Mouse (Mus musculus) embryonic stem cell, embryonic (primary cell): ENCODE data around the gene Pfdn5.

Source experiments
- CTCF ChIA-PET, 4 experiments: fragments of 300-600 bp in 2 of 4; fragments of 350-600 bp in 2 of 4; sonication (Branson Sonifier 250); formaldehyde crosslinking; loops; one replicate each; lab custom pipeline; 2022; ENCODE audit warnings: inconsistent platforms in 2 of 4; lab: Charles Lee
- POLR2A ChIA-PET, 4 experiments: fragments of 300-600 bp in 2 of 4; fragments of 350-600 bp in 2 of 4; sonication (Branson Sonifier 250); formaldehyde crosslinking; loops; one replicate each; lab custom pipeline; 2022; ENCODE audit warnings: antibody characterized with exemption in 4 of 4, inconsistent platforms in 1 of 4; lab: Charles Lee

Gene Pfdn5

DNA sequence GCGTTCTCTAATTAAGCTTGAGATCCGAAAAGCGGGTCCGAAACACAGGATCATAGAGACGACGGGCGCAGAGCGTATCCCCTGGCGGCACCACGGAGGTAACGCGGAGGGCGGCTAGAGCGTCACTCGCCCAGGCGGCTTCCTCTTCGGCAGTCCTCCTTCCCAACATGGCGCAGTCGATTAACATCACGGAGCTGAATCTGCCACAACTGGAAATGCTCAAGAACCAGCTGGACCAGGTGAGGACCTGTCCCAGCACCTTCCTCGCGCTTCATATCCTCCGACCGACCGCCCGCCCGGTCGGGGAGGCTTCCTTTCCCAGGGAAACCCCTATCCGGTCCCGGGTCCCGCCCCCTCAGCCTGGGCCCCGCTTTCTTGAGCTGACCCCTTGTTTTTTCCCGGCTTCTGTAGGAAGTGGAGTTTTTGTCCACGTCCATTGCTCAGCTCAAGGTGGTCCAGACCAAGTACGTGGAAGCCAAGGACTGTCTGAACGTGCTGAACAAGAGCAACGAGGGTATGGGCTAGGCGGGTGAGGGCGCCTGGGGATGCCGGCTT, at the start of gene Pfdn5:
Gene Pfdn5 (plus strand): TSS at position 95 of the 555 bp plus-strand sequence.
- CTCF ChIA-PET = interaction anchor here (0.6 to 1.5 kb wide), 17 partner anchors 9 to 345 kb away, joined by 3 to 6 read pairs (median 3); no protein-coding TSS in a partner anchor
- POLR2A ChIA-PET = interaction anchor here in 3 of 4 experiments (0.6 to 3.8 kb wide), 55 partner anchors 8 to 345 kb away, joined by 3 to 26 read pairs (median 4); partner anchors contain the start of genes Aaas (in 2 of the 3), Sp1 (in 2 of the 3), Spryd3 (in 2 of the 3) and Espl1 (in 1 of the 3)

DNA sequence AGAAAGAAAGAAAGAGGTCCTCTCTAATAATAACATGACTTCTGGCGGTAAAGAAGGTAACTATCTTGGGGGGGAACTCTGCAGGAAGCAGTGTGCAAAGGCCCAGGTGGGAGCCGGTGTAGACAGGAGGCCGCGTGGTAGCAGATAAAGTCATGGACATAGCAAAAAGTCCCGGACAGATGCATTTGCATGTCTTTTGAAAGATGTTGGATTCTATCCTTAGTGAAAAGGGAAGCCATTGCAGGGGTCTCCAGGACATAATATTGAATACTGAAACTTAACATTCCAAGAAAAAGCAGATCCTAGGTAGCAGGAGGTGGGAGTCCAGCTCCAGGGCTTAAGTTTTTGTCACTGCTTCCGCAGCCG, 47.2 kb upstream of the Pfdn5 start:
- ChIA-PET POLR2A (interaction anchor here (0.5 to 2.9 kb wide), 35 partner anchors 8 to 392 kb away, joined by 3 to 18 read pairs (median 6); partner anchors contain the start of genes Espl1 (in 2 of the 4), Sp1 (in 2 of the 4), Csad (in 1 of the 4) and Gm9918 (in 1 of the 4)), CTCF (interaction anchor here (0.6 to 2.7 kb wide), 11 partner anchors 16 to 763 kb away, joined by 3 to 10 read pairs (median 4); partner anchors contain the start of gene Tarbp2 (in 1 of the 4))

DNA sequence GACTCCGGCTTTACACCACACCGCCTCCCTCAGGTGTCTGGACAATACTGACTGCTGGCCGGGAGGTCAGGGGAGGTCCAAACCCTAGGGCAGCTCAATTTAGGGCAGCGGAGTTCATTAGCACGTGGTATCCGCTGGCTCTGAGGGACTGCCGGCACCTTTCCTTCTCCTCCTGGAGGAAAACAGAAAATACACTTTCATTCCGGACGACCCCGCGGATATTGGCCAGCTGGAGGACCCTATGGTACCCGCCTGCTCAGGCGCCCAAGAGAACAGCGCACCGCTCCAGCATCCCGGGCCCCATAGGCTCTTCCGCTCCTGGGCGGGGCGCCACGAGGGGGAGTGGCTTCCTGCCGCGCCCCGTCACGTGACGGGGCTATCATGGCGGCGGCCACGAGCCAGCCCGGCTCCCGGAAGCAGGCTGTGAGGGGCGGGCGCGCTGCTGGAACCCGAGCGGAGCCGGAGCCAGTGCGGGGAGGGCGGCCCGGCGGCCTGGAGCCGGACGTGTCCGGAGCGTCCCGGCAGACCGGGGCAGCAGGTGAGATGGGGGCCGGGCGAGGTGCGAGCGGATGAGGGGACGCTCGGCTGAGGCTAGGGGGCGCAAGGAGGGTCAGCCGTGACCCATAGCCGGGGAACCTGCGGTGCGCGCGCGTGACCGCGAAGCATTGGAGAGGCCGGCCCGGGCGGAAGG, 46.7 kb upstream of the Pfdn5 start, which contains the start of gene Mfsd5:
Gene Mfsd5 (plus strand): TSS at position 363 of the 691 bp plus-strand sequence.
- POLR2A ChIA-PET = interaction anchor here (0.5 to 2.9 kb wide), 59 partner anchors 9 to 392 kb away, joined by 3 to 18 read pairs (median 4); partner anchors contain the start of genes Espl1 (in 3 of the 4), Gm9918 (in 2 of the 4), Sp1 (in 2 of the 4) and Aaas (in 1 of the 4)
- CTCF ChIA-PET = interaction anchor here (0.6 to 2.7 kb wide), 12 partner anchors 14 to 762 kb away, joined by 3 to 10 read pairs (median 4); partner anchors contain the start of gene Tarbp2 (in 1 of the 4)

DNA sequence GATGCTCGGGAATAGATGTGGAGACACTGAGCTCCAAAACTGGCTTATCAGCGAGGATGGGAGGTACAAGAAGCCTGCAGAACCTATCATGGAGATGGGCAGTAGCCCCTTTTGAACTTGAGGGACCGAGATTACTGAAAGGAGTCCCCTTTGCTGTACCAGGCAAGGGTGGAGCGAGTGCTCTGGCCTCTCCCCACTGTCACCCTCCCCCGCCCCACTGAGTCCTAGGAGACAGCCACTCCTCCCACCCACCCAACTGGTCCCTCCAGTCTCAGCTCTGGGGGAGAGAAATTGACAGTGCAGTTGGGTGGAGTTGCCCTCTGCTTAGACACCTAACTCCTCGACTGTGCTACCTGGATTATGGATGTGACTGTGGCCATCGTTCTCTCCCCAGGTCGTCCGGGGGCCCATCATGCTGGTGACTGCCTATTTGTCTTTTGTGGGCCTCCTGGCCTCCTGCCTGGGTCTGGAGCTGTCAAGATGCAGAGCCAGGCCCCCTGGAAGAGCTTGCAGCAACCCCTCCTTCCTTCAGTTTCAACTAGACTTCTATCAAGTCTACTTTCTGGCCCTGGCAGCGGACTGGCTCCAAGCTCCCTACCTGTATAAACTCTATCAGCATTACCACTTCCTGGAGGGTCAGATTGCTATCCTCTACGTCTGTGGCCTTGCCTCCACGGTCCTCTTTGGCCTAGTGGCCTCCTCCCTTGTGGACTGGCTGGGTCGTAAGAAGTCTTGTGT, 46.0 kb upstream of the Pfdn5 start:
- CTCF ChIA-PET = interaction anchor here (0.5 to 2.7 kb wide), 16 partner anchors 14 to 1113 kb away, joined by 3 to 10 read pairs (median 4); partner anchors contain the start of genes Calcoco1 (in 1 of the 4) and Tarbp2 (in 1 of the 4)
- POLR2A ChIA-PET = interaction anchor here (0.5 to 2.9 kb wide), 60 partner anchors 9 to 307 kb away, joined by 3 to 18 read pairs (median 4); partner anchors contain the start of genes Espl1 (in 3 of the 4), Sp1 (in 3 of the 4), Aaas (in 1 of the 4) and Csad (in 1 of the 4)

DNA sequence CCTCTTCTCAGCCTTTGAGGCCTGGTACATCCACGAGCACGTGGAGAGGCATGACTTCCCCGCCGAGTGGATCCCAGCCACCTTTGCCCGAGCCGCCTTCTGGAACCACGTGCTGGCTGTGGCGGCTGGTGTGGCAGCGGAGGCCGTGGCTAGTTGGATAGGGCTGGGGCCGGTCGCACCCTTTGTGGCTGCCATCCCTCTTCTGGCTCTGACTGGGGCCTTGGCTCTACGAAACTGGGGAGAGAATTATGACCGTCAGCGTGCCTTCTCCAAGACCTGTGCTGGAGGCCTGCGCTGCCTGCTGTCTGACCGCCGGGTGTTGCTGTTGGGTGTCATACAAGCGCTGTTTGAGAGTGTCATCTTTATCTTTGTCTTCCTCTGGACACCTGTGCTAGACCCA, 45.3 kb upstream of the Pfdn5 start:
- ChIA-PET POLR2A (interaction anchor here in 3 of 4 experiments (0.5 to 2.9 kb wide), 28 partner anchors 8 to 277 kb away, joined by 3 to 18 read pairs (median 4); partner anchors contain the start of genes Espl1 (in 1 of the 3), Gm9918 (in 1 of the 3), Krt8 (in 1 of the 3) and Pfdn5 (in 1 of the 3)), CTCF (interaction anchor here in 2 of 4 experiments (0.6 to 2.7 kb wide), 6 partner anchors 40 to 446 kb away, joined by 3 to 10 read pairs (median 4); partner anchors contain the start of gene Tarbp2 (in 1 of the 2))

DNA sequence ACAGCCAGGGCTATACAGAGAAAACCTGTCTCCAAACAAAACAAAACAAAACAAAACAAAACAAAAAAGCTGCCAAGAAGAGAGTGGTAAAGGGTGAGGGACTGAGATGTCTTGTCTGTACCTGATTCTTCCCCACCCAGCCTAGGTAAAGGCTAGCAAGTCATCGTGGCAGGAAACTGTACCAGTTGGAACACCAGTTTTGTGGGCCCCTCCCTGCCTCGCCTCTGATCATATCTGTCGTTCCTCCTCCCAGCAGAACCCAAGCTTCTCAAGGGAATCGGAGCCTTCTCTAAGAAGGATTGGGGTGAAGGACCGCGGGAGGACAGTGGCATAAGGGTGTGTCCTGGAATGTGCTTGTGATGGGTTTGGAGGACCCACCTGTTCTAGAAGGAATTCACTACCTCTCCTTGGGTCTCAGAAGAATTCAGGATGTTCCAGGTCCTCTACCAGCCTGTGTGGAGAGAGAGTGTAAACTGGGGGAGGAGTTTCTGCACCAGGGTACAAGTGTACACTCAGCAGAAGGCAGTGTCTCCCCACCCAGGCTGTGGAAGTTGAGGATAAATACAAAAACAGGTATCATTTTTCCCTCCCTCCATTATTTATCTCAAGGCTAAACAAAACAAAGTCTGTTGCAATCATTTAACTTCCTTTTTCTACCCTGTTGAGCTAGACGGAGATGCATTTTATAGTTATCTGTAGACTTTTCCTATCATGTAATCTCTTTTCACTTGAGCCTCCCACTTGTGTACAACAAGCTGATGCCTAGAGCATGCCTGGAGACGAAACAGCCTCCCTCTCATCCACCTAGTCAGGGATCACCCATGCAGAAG, 43.2 kb upstream of the Pfdn5 start:
- CTCF ChIA-PET = interaction anchor here in 2 of 4 experiments (0.6 to 1.0 kb wide), 4 partner anchors 9 to 176 kb away, joined by 3 to 4 read pairs (median 4); no protein-coding TSS in a partner anchor
- POLR2A ChIA-PET = interaction anchor here in 3 of 4 experiments (0.7 to 1.7 kb wide), 8 partner anchors 13 to 123 kb away, joined by 3 to 4 read pairs (median 3); partner anchors contain the start of genes Espl1 (in 1 of the 3) and Sp1 (in 1 of the 3)

DNA sequence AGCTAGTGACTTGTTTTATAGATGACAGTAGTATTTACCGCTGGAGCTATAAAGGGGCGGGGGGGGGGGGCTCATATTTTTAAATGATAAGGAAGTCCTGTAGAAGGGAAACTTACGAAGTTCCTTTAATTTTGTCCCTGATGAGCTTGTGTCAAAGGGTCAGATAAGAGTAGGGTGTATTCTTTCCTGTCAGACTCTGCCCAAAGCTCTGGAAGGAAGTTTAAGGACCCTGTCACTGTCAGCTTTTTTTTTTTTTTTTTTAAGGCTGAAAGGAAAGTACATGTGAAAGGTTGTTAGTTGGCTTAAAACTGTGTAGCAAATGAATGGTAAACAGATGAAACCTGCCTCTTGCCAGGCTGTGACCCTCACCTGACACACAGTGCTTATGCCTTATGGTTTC, 42.3 kb upstream of the Pfdn5 start:
- ChIA-PET CTCF (interaction anchor here in 1 of 4 experiments (0.6 to 1.1 kb wide), 4 partner anchors 98 to 177 kb away, joined by 3 to 4 read pairs (median 3); no protein-coding TSS in a partner anchor), POLR2A (interaction anchor here in 3 of 4 experiments (0.6 to 1.6 kb wide), 11 partner anchors 11 to 1037 kb away, joined by 3 to 4 read pairs (median 3); partner anchors contain the start of gene Sp1 (in 1 of the 3))

DNA sequence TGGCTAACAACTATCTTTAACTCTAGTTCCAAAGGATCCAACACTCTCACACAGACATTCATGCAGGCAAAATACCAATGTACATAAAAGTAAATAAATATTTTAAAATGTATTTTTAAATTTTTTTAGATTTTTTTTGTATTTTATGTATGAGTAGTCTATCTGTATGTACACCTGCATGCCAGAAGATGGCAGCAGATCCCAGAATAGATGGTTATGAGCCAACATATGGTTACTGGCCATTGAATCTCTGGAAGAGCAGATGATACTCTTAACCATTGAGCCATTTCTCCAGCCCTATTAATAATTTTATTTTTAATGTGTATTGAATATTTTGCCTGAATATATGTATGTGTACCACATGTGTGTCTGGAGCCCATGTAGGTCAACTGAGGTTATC, 38.5 kb upstream of the Pfdn5 start:
- POLR2A ChIA-PET = no interaction called here

DNA sequence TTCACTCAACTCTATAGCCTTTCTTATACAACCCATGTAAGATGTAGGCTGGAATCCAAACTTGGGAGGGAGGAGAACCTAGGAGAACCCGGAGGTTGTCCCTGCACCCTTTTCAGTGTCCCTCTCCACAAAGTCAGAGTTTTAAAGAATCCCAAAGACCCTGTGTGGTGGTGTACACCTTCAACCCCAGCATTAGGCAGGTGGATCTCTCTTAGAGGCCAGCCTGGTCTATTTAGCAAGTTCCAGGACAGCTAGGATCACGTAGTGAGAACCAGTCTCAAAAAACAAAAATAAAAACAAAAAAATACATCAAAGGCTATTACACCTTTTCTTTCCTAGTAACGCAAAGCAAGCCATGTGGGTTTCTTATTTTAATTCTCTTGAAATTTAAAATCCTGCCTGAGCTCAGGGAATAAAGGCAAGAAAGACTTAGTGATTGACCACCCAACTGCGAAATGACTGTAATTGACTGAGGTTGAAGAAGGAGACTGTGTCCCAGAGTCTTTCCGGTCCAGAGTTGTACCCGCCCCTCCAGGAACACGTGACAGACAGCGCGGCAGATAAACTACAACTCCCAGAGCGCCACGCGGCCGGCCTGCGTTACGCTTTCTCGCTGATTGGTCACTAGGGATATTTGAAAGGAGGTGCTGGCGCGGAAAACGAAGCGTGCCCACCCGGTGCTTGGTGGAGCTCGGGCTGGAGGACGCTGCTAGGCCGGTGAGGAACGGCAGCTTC, 30.1 kb upstream of the Pfdn5 start, which contains the start of gene Espl1:
Gene Espl1 (plus strand): TSS at position 634 of the 735 bp plus-strand sequence.
- ChIA-PET POLR2A (interaction anchor here in 3 of 4 experiments (0.5 to 4.6 kb wide), 47 partner anchors 8 to 427 kb away, joined by 3 to 15 read pairs (median 4); partner anchors contain the start of genes Mfsd5 (in 2 of the 3), Spryd3 (in 2 of the 3), Tarbp2 (in 2 of the 3) and Aaas (in 1 of the 3)), CTCF (interaction anchor here in 2 of 4 experiments (0.6 to 1.2 kb wide), 4 partner anchors 13 to 188 kb away, joined by 3 read pairs; no protein-coding TSS in a partner anchor)

More for the DNA sequence above, 38.5 kb upstream of the Pfdn5 start:
- CTCF ChIA-PET = interaction anchor here in 1 of 4 experiments (0.6 kb wide), 1 partner anchor 39 kb away, joined by 3 read pairs; no protein-coding TSS in a partner anchor

DNA sequence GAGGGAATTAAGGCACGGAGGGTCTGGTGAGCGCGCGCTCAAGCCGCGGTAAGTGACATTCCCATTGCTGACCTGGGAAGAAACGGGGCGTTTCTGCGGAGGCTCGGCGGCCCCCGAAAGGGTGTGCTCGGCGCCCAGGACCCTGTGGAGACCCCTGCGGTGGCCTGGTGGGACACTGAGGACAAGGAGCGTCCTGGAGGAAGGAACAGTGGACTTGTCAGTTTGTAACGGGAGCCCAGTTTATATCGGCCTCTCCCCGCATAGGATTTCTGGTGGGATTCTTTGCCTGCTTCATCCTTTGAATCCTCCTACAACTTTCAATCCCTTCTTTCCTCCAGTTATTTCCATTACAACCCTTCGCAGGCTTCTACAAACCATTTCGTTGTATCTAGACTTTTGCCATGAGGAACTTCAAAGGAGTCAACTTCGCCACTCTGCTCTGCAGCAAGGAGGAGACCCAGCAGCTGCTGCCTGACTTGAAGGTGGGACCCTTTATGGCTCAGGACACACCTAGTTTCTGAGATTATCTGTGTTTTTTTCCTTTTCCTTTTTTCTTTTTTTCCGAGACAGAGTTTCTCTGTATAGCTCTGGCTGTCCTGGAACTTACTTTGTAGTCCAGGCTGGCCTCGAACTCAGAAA, 29.4 kb upstream of the Pfdn5 start:
- POLR2A ChIA-PET = interaction anchor here in 3 of 4 experiments (0.6 to 4.6 kb wide), 47 partner anchors 8 to 426 kb away, joined by 3 to 15 read pairs (median 4); partner anchors contain the start of genes Mfsd5 (in 2 of the 3), Myg1 (in 2 of the 3), Spryd3 (in 2 of the 3) and Tarbp2 (in 2 of the 3)
- CTCF ChIA-PET = interaction anchor here in 2 of 4 experiments (0.6 to 1.2 kb wide), 4 partner anchors 12 to 189 kb away, joined by 3 read pairs; no protein-coding TSS in a partner anchor

DNA sequence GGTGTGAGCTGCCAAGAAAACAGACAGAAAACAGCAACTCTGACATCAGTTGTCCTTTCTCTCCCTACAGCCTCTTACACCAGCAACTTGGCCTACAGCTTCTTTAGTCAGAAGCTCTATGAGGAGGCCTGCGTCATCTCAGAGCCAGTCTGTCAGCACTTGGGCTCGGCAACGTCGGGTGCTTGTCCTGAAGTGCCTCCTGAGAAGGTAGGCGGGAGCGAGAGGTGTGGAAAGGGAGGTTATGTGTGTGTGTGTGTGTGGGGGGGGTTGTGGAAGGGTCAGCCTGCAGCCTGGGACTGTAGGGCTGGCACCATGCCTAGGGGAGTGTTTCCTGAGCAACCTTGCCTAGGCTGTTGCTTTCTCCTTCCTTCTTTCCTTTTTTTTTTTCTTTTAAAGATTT, 23.4 kb upstream of the Pfdn5 start:
- POLR2A ChIA-PET = interaction anchor here in 3 of 4 experiments (0.6 to 3.0 kb wide), 7 partner anchors 9 to 146 kb away, joined by 3 to 18 read pairs (median 5); no protein-coding TSS in a partner anchor

DNA sequence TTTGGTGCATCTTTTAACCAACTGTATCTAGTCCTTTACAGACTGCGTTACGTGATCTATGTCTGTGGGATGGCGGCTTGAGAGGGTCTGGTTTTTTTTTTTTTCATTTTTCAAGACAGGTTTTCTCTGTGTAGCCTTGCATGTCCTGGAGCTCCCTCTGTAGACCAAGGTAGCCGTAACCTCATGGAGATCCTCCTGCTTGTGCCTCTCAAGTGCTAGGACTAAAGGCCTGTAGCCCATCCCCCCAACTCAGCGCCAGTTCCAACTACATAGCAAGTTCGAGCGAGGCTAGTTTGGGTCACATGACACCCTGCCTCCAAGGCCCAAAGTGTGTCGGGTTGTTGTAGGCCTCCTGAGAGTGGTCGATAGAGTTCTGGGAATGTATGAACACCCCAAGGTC, 17.2 kb upstream of the Pfdn5 start:
- ChIA-PET POLR2A (interaction anchor here in 2 of 4 experiments (0.6 to 3.6 kb wide), 7 partner anchors 10 to 98 kb away, joined by 3 to 14 read pairs (median 4); partner anchors contain the start of genes Espl1 (in 1 of the 2) and Pfdn5 (in 1 of the 2)), CTCF (interaction anchor here in 3 of 4 experiments (0.5 to 1.5 kb wide), 9 partner anchors 10 to 202 kb away, joined by 3 to 7 read pairs (median 3); partner anchors contain the start of gene Espl1 (in 1 of the 3))

More for the DNA sequence above, 23.4 kb upstream of the Pfdn5 start:
- CTCF ChIA-PET = interaction anchor here in 1 of 4 experiments (3.3 kb wide), 1 partner anchor 13 kb away, joined by 11 read pairs; no protein-coding TSS in a partner anchor

DNA sequence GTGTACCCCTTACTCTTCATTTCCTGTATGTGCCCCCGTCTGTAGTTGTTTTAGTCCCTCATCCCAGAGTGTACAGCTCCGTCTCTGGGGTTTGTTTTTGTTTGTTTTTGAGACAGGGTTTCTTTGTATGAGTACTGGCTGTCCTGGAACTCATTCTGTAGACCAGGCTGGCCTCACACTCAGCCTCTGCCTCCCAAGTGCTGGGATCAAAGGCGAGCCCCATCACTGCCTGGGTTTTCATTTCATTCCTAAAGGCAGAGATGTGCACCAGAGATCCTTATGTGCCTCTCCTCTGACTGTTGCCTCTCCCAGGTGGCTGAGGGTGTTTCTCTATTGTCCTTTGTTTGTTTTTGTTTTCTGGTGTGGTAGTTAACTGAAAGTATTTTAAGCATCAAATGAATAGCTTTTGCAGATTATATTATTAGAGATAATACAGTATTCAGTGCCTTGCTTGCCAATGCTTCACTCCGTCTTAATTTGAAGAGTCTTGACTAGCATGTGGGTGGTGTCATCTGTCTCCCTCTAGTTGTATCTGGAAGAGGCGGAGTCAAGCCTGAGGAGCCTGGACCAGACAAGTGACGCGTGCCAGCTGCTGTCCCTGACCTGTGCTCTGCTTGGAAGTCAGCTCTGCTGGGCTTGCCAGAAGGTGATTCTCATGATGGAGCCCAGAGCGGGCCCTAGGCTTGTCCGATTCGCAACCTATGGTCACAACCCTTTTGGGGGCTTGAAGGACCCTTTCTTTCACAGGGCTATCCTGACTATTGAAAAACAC, 15.7 kb upstream of the Pfdn5 start:
- ChIA-PET POLR2A (interaction anchor here in 2 of 4 experiments (0.6 to 3.6 kb wide), 9 partner anchors 10 to 104 kb away, joined by 3 to 14 read pairs (median 4); partner anchors contain the start of gene Espl1 (in 1 of the 2)), CTCF (interaction anchor here in 2 of 4 experiments (0.5 to 1.4 kb wide), 2 partner anchors 11 to 71 kb away, joined by 3 to 12 read pairs; no protein-coding TSS in a partner anchor)
